In the genomic region with DNA sequence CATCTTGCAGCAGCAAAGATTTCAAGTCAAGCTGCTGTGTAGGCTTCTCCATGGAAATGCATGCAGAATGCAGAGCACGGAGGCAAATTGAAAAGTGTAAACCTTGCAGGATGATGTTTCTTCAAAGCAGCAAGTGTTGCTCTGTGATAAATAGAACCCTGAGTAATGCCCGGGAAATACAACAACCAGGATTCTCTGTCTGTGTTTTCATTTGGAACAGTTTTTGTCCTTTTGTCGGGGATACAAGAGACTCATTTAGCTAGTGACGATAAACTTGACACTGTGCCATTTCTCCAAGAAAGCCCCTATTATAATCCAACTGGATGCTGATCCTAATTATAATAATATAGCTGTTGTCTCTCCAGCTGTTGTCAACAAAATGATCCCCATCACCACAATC, we compare ENCODE assay signal across 15 mouse cellular contexts.
DNase-seq lines count a peak whose midpoint lies in the region; ATAC-seq lines count a peak whose summit lies in the region.
"Had no signal": no experiment of that assay in that cellular context is flagged by ENCODE, and none has a peak within 500 bp of the region (broad histone marks: within the 10 kb centered on the region; RNA-seq: fewer than 3 reads in every experiment).

No protein-coding gene starts in this region.

- H3K4me3 ChIP-seq in forebrain, embryonic 12.5 days (replicated peaks) = no peak overlapping the region
- no peak overlapping the region for H3K4me3 ChIP-seq in forebrain, embryonic 10.5 days
- H3K4me3 ChIP-seq in neural tube, embryonic 12.5 days = no peak overlapping the region
- no peak overlapping the region for H3K4me3 ChIP-seq in hindbrain, embryonic 14.5 days (replicated peaks; ENCODE audit: low read length)
- H3K4me3 ChIP-seq: neural tube, embryonic 13.5 days had no signal

- 28% methylated on average over 4 of the region's 4 CpGs for WGBS in forebrain, embryonic 12.5 days
- 78% methylated on average over 4 of the region's 4 CpGs for WGBS in forebrain, embryonic 10.5 days
- WGBS in neural tube, embryonic 12.5 days = 48% methylated on average over 4 of the region's 4 CpGs
- WGBS in hindbrain, embryonic 14.5 days = 35% methylated on average over 4 of the region's 4 CpGs

- DNase-seq in forebrain, embryonic 10.5 days (ENCODE audit: extremely low spot score, low spot score) = no peak
- DNase-seq in neural tube, embryonic 10.5 days (ENCODE audit: extremely low spot score, low spot score) = no peak
- peak; percentile 62 for DNase-seq in hindbrain, embryonic 14.5 days (ENCODE audit: low spot score)
- DNase-seq in retina, postnatal 7 days (ENCODE audit: low read depth, low spot score) = peak; percentile 24
- DNase-seq in thymus, postnatal 4 days = no peak
- DNase-seq: B cell, adult 2 months; kidney, adult 8-10 months; lung, adult 18-20 months; right cerebral cortex, postnatal 25 days had no signal

- H3K4me1 ChIP-seq in forebrain, embryonic 12.5 days = peaks cover 22% of the 10 kb centered on the region
- H3K4me1 ChIP-seq in forebrain, embryonic 10.5 days = peaks cover 15% of the 10 kb centered on the region; the same call in 1 of the 2 replicates
- H3K4me1 ChIP-seq in neural tube, embryonic 12.5 days = no peaks in the 10 kb centered on the region
- H3K4me1 ChIP-seq in hindbrain, embryonic 14.5 days (replicated peaks; ENCODE audit: control insufficient read depth, insufficient read depth, low read length) = peaks cover 13% of the 10 kb centered on the region

- H3K36me3 ChIP-seq in forebrain, embryonic 12.5 days (replicated peaks) = no peaks in the 10 kb centered on the region
- H3K36me3 ChIP-seq in forebrain, embryonic 10.5 days (replicated peaks) = no peaks in the 10 kb centered on the region
- no peaks in the 10 kb centered on the region for H3K36me3 ChIP-seq in neural tube, embryonic 12.5 days
- no peaks in the 10 kb centered on the region for H3K36me3 ChIP-seq in hindbrain, embryonic 14.5 days (replicated peaks; ENCODE audit: control insufficient read depth, insufficient read depth)
- H3K36me3 ChIP-seq: G1E; neural tube, embryonic 13.5 days had no signal

- no peak overlapping the region for H3K4me2 ChIP-seq in forebrain, embryonic 12.5 days
- H3K4me2 ChIP-seq in neural tube, embryonic 12.5 days (replicated peaks) = no peak overlapping the region
- H3K4me2 ChIP-seq in hindbrain, embryonic 14.5 days (replicated peaks) = peak overlapping the region; percentile 9
- H3K4me2 ChIP-seq: heart, embryonic 11.5 days; neural tube, embryonic 13.5 days had no signal

- no peaks in the 10 kb centered on the region for H3K27me3 ChIP-seq in forebrain, embryonic 12.5 days
- no peaks in the 10 kb centered on the region for H3K27me3 ChIP-seq in forebrain, embryonic 10.5 days (ENCODE audit: poor library complexity, severe bottlenecking)
- H3K27me3 ChIP-seq in neural tube, embryonic 12.5 days (replicated peaks) = no peaks in the 10 kb centered on the region
- no peaks in the 10 kb centered on the region for H3K27me3 ChIP-seq in hindbrain, embryonic 14.5 days (ENCODE audit: control insufficient read depth, insufficient read depth, low read length)
- H3K27me3 ChIP-seq: neural tube, embryonic 13.5 days had no signal

- no peak overlapping the region for H3K9ac ChIP-seq in forebrain, embryonic 12.5 days
- H3K9ac ChIP-seq in neural tube, embryonic 12.5 days = no peak overlapping the region
- no peak overlapping the region for H3K9ac ChIP-seq in hindbrain, embryonic 14.5 days
- H3K9ac ChIP-seq: neural tube, embryonic 13.5 days had no signal

- no peak overlapping the region for H3K27ac ChIP-seq in forebrain, embryonic 12.5 days
- no peak overlapping the region for H3K27ac ChIP-seq in forebrain, embryonic 10.5 days
- no peak overlapping the region for H3K27ac ChIP-seq in neural tube, embryonic 12.5 days
- H3K27ac ChIP-seq in hindbrain, embryonic 14.5 days = peak overlapping the region; percentile 33
- H3K27ac ChIP-seq: neural tube, embryonic 13.5 days had no signal

- peak; percentile 55; the same call in 1 of the 2 replicates for ATAC-seq in forebrain, embryonic 12.5 days (ENCODE audit: low FRiP score)
- ATAC-seq in neural tube, embryonic 12.5 days (ENCODE audit: low FRiP score, low read depth) = 0 out of 2 replicates have a peak, but pooled peaks have one; percentile 39
- peak; percentile 74; the same call in 1 of the 2 replicates for ATAC-seq in hindbrain, embryonic 14.5 days (ENCODE audit: low FRiP score)
- ATAC-seq in CD4-positive, CD25-positive, alpha-beta regulatory T cell, adult 4 months = no peak

- no peaks in the 10 kb centered on the region for H3K9me3 ChIP-seq in forebrain, embryonic 12.5 days
- no peaks in the 10 kb centered on the region for H3K9me3 ChIP-seq in forebrain, embryonic 10.5 days
- no peaks in the 10 kb centered on the region for H3K9me3 ChIP-seq in neural tube, embryonic 12.5 days
- H3K9me3 ChIP-seq in hindbrain, embryonic 14.5 days (ENCODE audit: control insufficient read depth, low read length) = no peaks in the 10 kb centered on the region
- H3K9me3 ChIP-seq: G1E; neural tube, embryonic 13.5 days had no signal

Comparison
In these comparisons a context has a peak if more than half of its experiments do, and no peak if none do; other contexts are left out.
1. DNase-seq: peak in hindbrain, embryonic 14.5 days (single experiment) and retina, postnatal 7 days (single experiment); none in forebrain, embryonic 10.5 days (single experiment), neural tube, embryonic 10.5 days (single experiment) and thymus, postnatal 4 days (single experiment).